ENCODE assay signal across 9 mouse cellular contexts in the genomic region with DNA sequence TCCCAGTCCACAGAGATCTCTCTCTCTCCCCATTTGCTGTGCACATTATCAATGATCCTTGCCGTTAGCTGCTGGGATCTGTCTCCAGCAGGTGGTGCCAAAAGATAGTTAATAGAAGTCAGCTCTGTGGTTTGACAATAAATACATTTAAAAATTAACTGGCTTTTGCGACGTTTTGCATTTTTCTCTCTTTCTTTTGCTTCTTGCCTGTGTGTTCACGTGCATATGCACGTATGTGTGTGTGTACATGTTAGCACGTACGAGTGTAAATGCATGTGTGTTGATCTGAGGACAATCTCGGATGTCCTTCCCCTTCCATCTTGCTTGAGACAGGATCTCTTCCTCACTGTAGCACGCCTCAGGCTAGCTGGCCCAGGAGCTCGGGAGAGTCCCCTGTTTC. TPM values are rescaled to one million over a fixed set of nuclear protein-coding genes. Genes with fewer than 3 reads are reported as not detected.
DNase-seq lines count a peak whose midpoint lies in the region; ATAC-seq and TF ChIP-seq lines count a peak whose summit lies in the region.
"Had no signal": no experiment of that assay in that cellular context is flagged by ENCODE, and none has a peak within 500 bp of the region (broad histone marks: within the 10 kb centered on the region; RNA-seq: fewer than 3 reads in every experiment).

No protein-coding gene starts in this region.

- no peak overlapping the region for H3K4me2 ChIP-seq in intestine, postnatal 0 days (replicated peaks; ENCODE audit: low read depth)
- H3K4me2 ChIP-seq in intestine, embryonic 15.5 days (replicated peaks), result no peak overlapping the region
- H3K4me2 ChIP-seq in hindbrain, postnatal 0 days (ENCODE audit: low read depth, low read length), result no peak overlapping the region; the same call in 1 of the 2 replicates
- 0 out of 2 replicates have a peak overlapping the region, but pooled peaks have one; percentile 20 for H3K4me2 ChIP-seq in neural tube, embryonic 15.5 days
- H3K4me2 ChIP-seq: embryonic facial prominence, embryonic 13.5 days had no signal

- intact Hi-C loops in left cerebral cortex, postnatal 10 days (cut with DNase I), result loop anchor here (2.0 kb wide), 1 partner anchor 352 kb away; no protein-coding TSS in a partner anchor

- no peaks in the 10 kb centered on the region for H3K36me3 ChIP-seq in intestine, postnatal 0 days (ENCODE audit: control insufficient read depth, insufficient read depth)
- no peaks in the 10 kb centered on the region for H3K36me3 ChIP-seq in intestine, embryonic 15.5 days
- H3K36me3 ChIP-seq in hindbrain, postnatal 0 days (ENCODE audit: insufficient read depth, low read length), result no peaks in the 10 kb centered on the region
- no peaks in the 10 kb centered on the region for H3K36me3 ChIP-seq in neural tube, embryonic 15.5 days
- H3K36me3 ChIP-seq: embryonic facial prominence, embryonic 13.5 days had no signal

- peak; percentile 31 for DNase-seq in R1 (ENCODE audit: low read depth, low spot score)
- peak; percentile 86 for DNase-seq in hindbrain, postnatal 0 days (ENCODE audit: low spot score)
- DNase-seq in left cerebral cortex, postnatal 10 days (ENCODE audit: extremely low spot score in 1 of 2, low spot score in 2 of 2), result peak; percentile 55 to 75
- DNase-seq in urinary bladder, postnatal 36 days (ENCODE audit: low spot score in 2 of 2), result peak; percentile 20 to 39

- H3K27me3 ChIP-seq in intestine, postnatal 0 days (replicated peaks; ENCODE audit: control insufficient read depth, insufficient read depth, low read length), result no peaks in the 10 kb centered on the region
- H3K27me3 ChIP-seq in intestine, embryonic 15.5 days (replicated peaks), result no peaks in the 10 kb centered on the region
- H3K27me3 ChIP-seq in hindbrain, postnatal 0 days (ENCODE audit: insufficient read depth, low read length), result no peaks in the 10 kb centered on the region
- no peaks in the 10 kb centered on the region for H3K27me3 ChIP-seq in neural tube, embryonic 15.5 days (replicated peaks)
- H3K27me3 ChIP-seq: embryonic facial prominence, embryonic 13.5 days had no signal

- H3K4me3 ChIP-seq in intestine, postnatal 0 days (ENCODE audit: low read depth, low read length), result no peak overlapping the region
- no peak overlapping the region for H3K4me3 ChIP-seq in intestine, embryonic 15.5 days (replicated peaks)
- peak overlapping the region; percentile 18; the same call in 1 of the 2 replicates for H3K4me3 ChIP-seq in cortical plate, adult 2 months (ENCODE audit: insufficient read depth, low read length)
- no peak overlapping the region for H3K4me3 ChIP-seq in hindbrain, postnatal 0 days (ENCODE audit: low read length)
- H3K4me3 ChIP-seq in neural tube, embryonic 15.5 days (replicated peaks), result no peak overlapping the region
- H3K4me3 ChIP-seq: embryonic facial prominence, embryonic 13.5 days had no signal

- H3K9ac ChIP-seq in intestine, postnatal 0 days (ENCODE audit: low read depth, low read length), result no peak overlapping the region
- H3K9ac ChIP-seq in intestine, embryonic 15.5 days, result no peak overlapping the region
- no peak overlapping the region for H3K9ac ChIP-seq in hindbrain, postnatal 0 days (replicated peaks; ENCODE audit: low read length)
- no peak overlapping the region for H3K9ac ChIP-seq in neural tube, embryonic 15.5 days (replicated peaks)
- H3K9ac ChIP-seq: embryonic facial prominence, embryonic 13.5 days had no signal

- no peaks in the 10 kb centered on the region for H3K4me1 ChIP-seq in intestine, postnatal 0 days (replicated peaks; ENCODE audit: control insufficient read depth, insufficient read depth, low read length)
- no peaks in the 10 kb centered on the region for H3K4me1 ChIP-seq in intestine, embryonic 15.5 days (replicated peaks)
- H3K4me1 ChIP-seq in cortical plate, adult 2 months (ENCODE audit: control insufficient read depth, insufficient read depth, low read length), result peaks cover 2% of the 10 kb centered on the region; the same call in 1 of the 2 replicates
- no peaks in the 10 kb centered on the region for H3K4me1 ChIP-seq in hindbrain, postnatal 0 days (ENCODE audit: insufficient read depth, low read length)
- H3K4me1 ChIP-seq in neural tube, embryonic 15.5 days, result no peaks in the 10 kb centered on the region
- H3K4me1 ChIP-seq: embryonic facial prominence, embryonic 13.5 days had no signal

- 42% methylated on average over 10 of the region's 10 CpGs for WGBS in intestine, postnatal 0 days
- WGBS in intestine, embryonic 15.5 days, result 43% methylated on average over 10 of the region's 10 CpGs
- 44% methylated on average over 10 of the region's 10 CpGs for WGBS in hindbrain, postnatal 0 days
- 49% methylated on average over 10 of the region's 10 CpGs for WGBS in neural tube, embryonic 15.5 days

- TF ChIP-seq CTCF in intestine, postnatal 0 days (IDR thresholded peaks at IDR 0.05; ENCODE audit: low read depth), result peak; percentile 79
- peak; percentile 84 for TF ChIP-seq CTCF in cortical plate, adult 2 months (IDR thresholded peaks at IDR 0.05; ENCODE audit: extremely low read depth, insufficient read depth, low read length)
- TF ChIP-seq CTCF in hindbrain, postnatal 0 days (IDR thresholded peaks at IDR 0.05; ENCODE audit: low read depth), result peak; percentile 84

- TF ChIP-seq POLR2A in cortical plate, adult 2 months (IDR thresholded peaks at IDR 0.05; ENCODE audit: extremely low read depth, insufficient read depth, low read length), result no peak

- H3K27ac ChIP-seq in intestine, postnatal 0 days (ENCODE audit: low read depth, low read length), result no peak overlapping the region
- H3K27ac ChIP-seq in intestine, embryonic 15.5 days, result no peak overlapping the region
- no peak overlapping the region for H3K27ac ChIP-seq in cortical plate, adult 2 months (ENCODE audit: insufficient read depth, low read length)
- H3K27ac ChIP-seq in hindbrain, postnatal 0 days, result no peak overlapping the region
- no peak overlapping the region for H3K27ac ChIP-seq in neural tube, embryonic 15.5 days (replicated peaks)
- H3K27ac ChIP-seq: embryonic facial prominence, embryonic 13.5 days had no signal

- no peak for ATAC-seq in intestine, postnatal 0 days
- ATAC-seq in intestine, embryonic 15.5 days, result no peak
- ATAC-seq in hindbrain, postnatal 0 days, result no peak
- no peak for ATAC-seq in neural tube, embryonic 15.5 days (ENCODE audit: low FRiP score)

- H3K9me3 ChIP-seq in intestine, postnatal 0 days (ENCODE audit: control insufficient read depth), result peaks cover under 1% of the 10 kb centered on the region; the same call in 1 of the 2 replicates
- H3K9me3 ChIP-seq in intestine, embryonic 15.5 days, result no peaks in the 10 kb centered on the region
- no peaks in the 10 kb centered on the region for H3K9me3 ChIP-seq in hindbrain, postnatal 0 days (ENCODE audit: low read length)
- no peaks in the 10 kb centered on the region for H3K9me3 ChIP-seq in neural tube, embryonic 15.5 days (replicated peaks)

RNA-seq across cellular contexts. Expression of a gene that starts 37.3 kb away (rescaled TPM):
- 0.42 and 0.60 TPM in 2 replicates for polyA plus RNA-seq in intestine, postnatal 0 days (2015; fragmentation: Nextera tagmentation; extraction: Ambion mirVana)
- not detected in 2 replicates for polyA plus RNA-seq in intestine, embryonic 15.5 days (2015; fragmentation: Nextera tagmentation; extraction: Ambion mirVana)
- polyA plus RNA-seq in cortical plate, adult 2 months (2012; rRNA removed), result 0.29 TPM in 1 of 2 replicates, not detected in the other
- not detected in 2 replicates for total RNA-seq in hindbrain, postnatal 0 days (2014; rRNA removed)
- 0.31 TPM in 1 of 2 replicates, not detected in the other for polyA plus RNA-seq in hindbrain, postnatal 0 days (2015; fragmentation: Nextera tagmentation; extraction: Ambion mirVana)
- total RNA-seq in left cerebral cortex, postnatal 10 days (2021), result not detected
- 0.31 and 0.33 TPM in 2 replicates for polyA plus RNA-seq in neural tube, embryonic 15.5 days (2015; fragmentation: Nextera tagmentation; extraction: Ambion mirVana)
- polyA plus RNA-seq: embryonic facial prominence, embryonic 13.5 days had no signal

Comparison
In these comparisons a context has a peak if more than half of its experiments do, and no peak if none do; other contexts are left out.
1. DNase-seq: peak in every context shown above with its lines; median percentile 86 in hindbrain, postnatal 0 days; 65 in left cerebral cortex, postnatal 10 days; 31 in R1; 30 in urinary bladder, postnatal 36 days.